Mouse (Mus musculus) erythroblast, embryonic 14.5 days (primary cell): ENCODE results near the gene Lrrc7. TPM values are rescaled to one million over a fixed set of nuclear protein-coding genes. Genes with fewer than 3 reads are reported as not detected.

Experiments
- H3K27me3 ChIP-seq: 2 replicates; pipeline ENCODE4 v1.6.1; 2012; ENCODE audit warnings: inconsistent platforms; ENCODE audit not compliant: control insufficient read depth
- H3K36me3 ChIP-seq: 2 replicates; pipeline ENCODE4 v1.6.1; 2012; ENCODE audit warnings: mild to moderate bottlenecking, inconsistent platforms; ENCODE audit not compliant: control insufficient read depth
- H3K4me1 ChIP-seq: 2 replicates; pipeline ENCODE4 v1.6.1; 2012; ENCODE audit warnings: inconsistent platforms; ENCODE audit not compliant: control insufficient read depth
- H3K4me3 ChIP-seq: replicated peaks from 2 replicates; pipeline ENCODE3; 2012; ENCODE audit warnings: moderate library complexity, mild to moderate bottlenecking, inconsistent platforms
- H3K9me3 ChIP-seq: 2 replicates; pipeline ENCODE4 v1.6.1; 2012; ENCODE audit warnings: low read length, inconsistent platforms, mixed read lengths; ENCODE audit not compliant: control insufficient read depth
- GATA1 ChIP-seq: IDR thresholded peaks from 2 replicates; pipeline ENCODE4 v1.6.1; 2012; ENCODE audit warnings: low read length, inconsistent platforms, mixed read lengths
- TAL1 ChIP-seq: IDR thresholded peaks from 3 replicates; pipeline ENCODE4 v1.6.1; 2012; ENCODE audit warnings: low read length, inconsistent platforms, mixed read lengths
- polyA plus RNA-seq: library from polyadenylated mRNA; stranded (reverse); fragments of >175 nt; gene quantifications from 2 replicates; pipeline ENCODE4 v1.2.3, GENCODE M21; 2012

Lrrc7 gene
- polyA plus RNA-seq, 1 experiment = not detected

DNA sequence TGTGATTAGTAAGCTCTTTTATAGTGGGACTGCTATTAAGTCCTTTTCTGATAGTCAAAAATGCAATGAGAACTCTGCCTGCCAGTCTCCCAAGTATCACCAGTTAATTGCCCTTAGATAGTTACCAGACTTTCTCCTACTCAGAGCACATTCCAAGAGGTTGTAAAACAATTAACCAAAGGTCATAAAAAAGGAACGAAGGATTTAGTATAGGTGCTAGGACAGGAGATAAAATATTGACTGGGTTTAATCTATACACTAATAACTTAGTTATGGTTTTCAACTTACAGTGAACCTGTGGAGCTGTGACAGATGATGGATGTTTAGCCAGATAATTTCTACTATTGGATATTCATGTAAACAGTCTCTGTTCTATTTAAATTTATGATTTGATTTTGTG is 175.2 kb downstream of the Lrrc7 start:
- TF ChIP-seq TAL1 (no peak), GATA1 (no peak)
- Histone ChIP-seq H3K36me3 (no peaks in the 10 kb centered on the region), H3K4me3 (no peak overlapping the region), H3K27me3 (no peaks in the 10 kb centered on the region), H3K4me1 (no peaks in the 10 kb centered on the region), H3K9me3 (no peaks in the 10 kb centered on the region)

GRCm38 (mm10) chr3:158375885-158376284 is 186.1 kb downstream of the Lrrc7 start:
- no peak for TF ChIP-seq TAL1
- no peak for TF ChIP-seq GATA1
- H3K36me3 ChIP-seq = no peaks in the 10 kb centered on the region
- H3K4me1 ChIP-seq = no peaks in the 10 kb centered on the region
- H3K27me3 ChIP-seq = no peaks in the 10 kb centered on the region
- no peaks in the 10 kb centered on the region for H3K9me3 ChIP-seq
- H3K4me3 ChIP-seq = no peak overlapping the region

GRCm38 (mm10) chr3:158369169-158369568 is 192.9 kb downstream of the Lrrc7 start:
- no peak overlapping the region for H3K4me3 ChIP-seq
- H3K27me3 ChIP-seq = no peaks in the 10 kb centered on the region
- H3K4me1 ChIP-seq = no peaks in the 10 kb centered on the region
- H3K36me3 ChIP-seq = no peaks in the 10 kb centered on the region
- no peaks in the 10 kb centered on the region for H3K9me3 ChIP-seq
- TF ChIP-seq TAL1 (no peak), GATA1 (no peak)

GRCm38 (mm10) chr3:158365801-158366200 is 196.2 kb downstream of the Lrrc7 start:
- TF ChIP-seq GATA1 (no peak), TAL1 (no peak)
- Histone ChIP-seq H3K36me3 (no peaks in the 10 kb centered on the region), H3K4me3 (no peak overlapping the region), H3K27me3 (no peaks in the 10 kb centered on the region), H3K4me1 (no peaks in the 10 kb centered on the region), H3K9me3 (no peaks in the 10 kb centered on the region)

DNA sequence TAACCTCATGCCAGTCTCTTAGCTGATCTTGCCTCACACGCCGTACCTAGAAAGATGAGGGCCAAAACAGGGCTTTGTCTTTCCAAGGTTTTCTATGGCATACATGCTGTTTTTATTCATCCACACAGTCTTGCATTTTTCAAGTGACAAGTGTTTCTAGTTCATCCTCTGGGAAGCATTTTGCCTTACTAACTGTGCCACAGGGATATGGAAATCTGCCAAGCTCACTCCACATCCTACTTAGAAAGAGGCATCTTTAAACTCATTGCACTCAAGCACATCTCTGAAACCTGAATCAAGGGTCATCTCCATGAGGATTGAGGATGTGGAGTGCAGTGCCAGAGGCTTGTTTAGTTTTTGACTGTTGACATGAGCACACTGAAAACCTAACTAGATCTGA is 199.9 kb downstream of the Lrrc7 start:
- Histone ChIP-seq H3K4me3 (no peak overlapping the region), H3K27me3 (no peaks in the 10 kb centered on the region), H3K4me1 (no peaks in the 10 kb centered on the region), H3K9me3 (no peaks in the 10 kb centered on the region), H3K36me3 (no peaks in the 10 kb centered on the region)
- TF ChIP-seq TAL1 = no peak
- TF ChIP-seq GATA1 = no peak

- H3K27me3 ChIP-seq = no peaks in the 10 kb centered on the region
- TF ChIP-seq GATA1 (no peak), TAL1 (no peak)
- H3K4me1 ChIP-seq = no peaks in the 10 kb centered on the region
- H3K4me3 ChIP-seq = no peak overlapping the region
- H3K9me3 ChIP-seq = no peaks in the 10 kb centered on the region
- H3K36me3 ChIP-seq = no peaks in the 10 kb centered on the region
These were observed 205.3 kb downstream of the Lrrc7 start for GRCm38 (mm10) chr3:158356706-158357105.

GRCm38 (mm10) chr3:158356194-158356593 is 205.8 kb downstream of the Lrrc7 start:
- no peak for TF ChIP-seq TAL1
- no peak for TF ChIP-seq GATA1
- no peak overlapping the region for H3K4me3 ChIP-seq

DNA sequence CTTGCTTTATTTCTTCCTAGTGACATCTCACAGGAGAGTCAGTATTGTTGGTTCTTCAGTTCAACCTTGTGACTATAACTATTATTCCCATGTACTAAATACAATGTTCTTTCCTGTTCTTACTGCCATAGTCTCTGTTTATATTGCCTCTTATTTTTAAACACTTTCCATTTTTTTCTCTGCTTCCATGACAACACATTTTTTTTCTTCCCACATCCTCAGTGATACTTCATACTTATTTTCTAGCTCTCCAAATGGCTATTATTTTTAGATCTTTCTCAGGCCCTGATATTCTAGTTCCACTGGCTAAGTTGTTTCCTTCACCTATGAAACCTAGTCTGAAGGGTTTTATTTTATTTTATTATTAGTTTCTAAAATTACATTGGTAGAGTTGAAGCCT is 221.2 kb downstream of the Lrrc7 start:
- H3K9me3 ChIP-seq = peaks cover 3% of the 10 kb centered on the region
- H3K27me3 ChIP-seq = no peaks in the 10 kb centered on the region
- no peaks in the 10 kb centered on the region for H3K36me3 ChIP-seq
- no peaks in the 10 kb centered on the region for H3K4me1 ChIP-seq
- no peak for TF ChIP-seq TAL1
- TF ChIP-seq GATA1 = no peak
- no peak overlapping the region for H3K4me3 ChIP-seq

More at GRCm38 (mm10) chr3:158356194-158356593, 205.8 kb downstream of the Lrrc7 start:
- no peaks in the 10 kb centered on the region for H3K9me3 ChIP-seq
- H3K36me3 ChIP-seq = no peaks in the 10 kb centered on the region
- no peaks in the 10 kb centered on the region for H3K4me1 ChIP-seq
- no peaks in the 10 kb centered on the region for H3K27me3 ChIP-seq

GRCm38 (mm10) chr3:158330085-158330484 is 231.9 kb downstream of the Lrrc7 start:
- no peaks in the 10 kb centered on the region for H3K4me1 ChIP-seq
- H3K36me3 ChIP-seq = no peaks in the 10 kb centered on the region

GRCm38 (mm10) chr3:158310391-158310790 is 251.6 kb downstream of the Lrrc7 start:
- H3K4me3 ChIP-seq = no peak overlapping the region
- no peaks in the 10 kb centered on the region for H3K36me3 ChIP-seq
- no peaks in the 10 kb centered on the region for H3K27me3 ChIP-seq
- no peaks in the 10 kb centered on the region for H3K9me3 ChIP-seq
- no peaks in the 10 kb centered on the region for H3K4me1 ChIP-seq
- TF ChIP-seq TAL1 (no peak), GATA1 (no peak)

More at GRCm38 (mm10) chr3:158330085-158330484, 231.9 kb downstream of the Lrrc7 start:
- Histone ChIP-seq H3K27me3 (no peaks in the 10 kb centered on the region), H3K9me3 (peaks cover 3% of the 10 kb centered on the region), H3K4me3 (no peak overlapping the region)
- TF ChIP-seq GATA1 (no peak), TAL1 (no peak)
